Mouse (Mus musculus) activated CD4-positive, CD25-positive, alpha-beta regulatory T cell (primary cell): ENCODE measurements around the gene Trim43a. TPM values are rescaled to one million over a fixed set of nuclear protein-coding genes. Genes with fewer than 3 reads are reported as not detected.

ENCODE experiments used
- polyA plus RNA-seq, 2 experiments: library from polyadenylated mRNA; unstranded; fragments of 100-300 nt; shearing (Covaris generic); gene quantifications; one replicate each; pipeline ENCODE4 v1.2.1; 2017

Trim43a gene
- under 1 TPM in 1 of 2 experiments, not detected in 1; 0.33 TPM for polyA plus RNA-seq

GRCm38 (mm10) chr9:88580591-88580990 is at the start of gene Trim43a:
Gene Trim43a (plus strand): TSS chr9:88580891.

DNA sequence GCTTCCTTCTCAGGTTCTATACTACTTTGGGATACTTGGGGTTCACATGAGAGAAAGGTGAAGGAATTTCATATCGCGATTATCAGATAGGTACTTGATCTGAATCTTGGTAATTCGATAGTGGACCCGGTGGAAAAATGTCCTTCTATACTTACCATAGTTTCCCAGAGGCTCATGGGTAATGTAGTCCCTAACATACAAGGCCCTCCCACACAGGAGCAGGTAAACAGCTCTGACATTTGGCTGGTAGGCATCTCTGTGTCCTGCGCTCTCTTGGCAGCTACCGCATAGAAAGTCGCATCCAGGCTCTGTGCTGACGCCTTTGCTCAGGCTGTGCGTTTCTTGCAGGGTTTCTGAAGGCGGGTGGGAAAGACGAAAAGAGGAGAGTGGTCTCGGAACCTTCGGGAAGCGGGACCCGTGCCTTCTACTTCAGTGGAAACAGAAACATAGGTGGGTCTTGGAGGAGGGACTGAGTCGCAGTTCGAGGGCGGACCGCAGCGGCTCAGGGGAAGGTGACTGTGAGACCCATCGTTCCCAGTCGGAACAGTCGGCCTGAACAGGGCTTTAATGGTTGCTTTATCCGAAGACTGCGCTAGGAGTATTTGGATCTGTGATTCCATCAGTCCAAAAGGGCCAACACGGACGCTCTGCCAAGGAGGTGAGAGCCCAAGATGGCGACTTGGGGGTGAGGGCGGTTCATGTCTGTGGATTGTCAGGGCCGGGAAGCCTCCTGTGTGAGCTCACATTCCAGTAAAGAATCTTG is 32.7 kb upstream of the Trim43a start, which contains the start of gene Zfp949:
Gene Zfp949 (plus strand): TSS at position 170 of the 763 bp plus-strand sequence.

Other genes with a start within 250 kb of the Trim43a start
- 10 to 100 TPM; 35.7 to 74.5 TPM for gene Snx14, start 141.9 kb upstream of the Trim43a start, polyA plus RNA-seq
- 1 to 10 TPM in 1 of 2 experiments, under 1 TPM in 1; 0.97 to 1.7 TPM for gene Gm20537, start 124.3 kb upstream of the Trim43a start, polyA plus RNA-seq
- gene Syncrip, start 98.3 kb upstream of the Trim43a start, polyA plus RNA-seq, result 100 to 1,000 TPM in 1 of 2 experiments, 10 to 100 TPM in 1; 74.6 to 105 TPM
- gene Zfp949, start 32.9 kb upstream of the Trim43a start, polyA plus RNA-seq, result 10 to 100 TPM; 12.4 to 20.5 TPM
- 100 to 1,000 TPM; 103 to 106 TPM for gene Mthfsl, start 139.4 kb downstream of the Trim43a start, polyA plus RNA-seq
- gene Bcl2a1d, start 151.0 kb downstream of the Trim43a start, polyA plus RNA-seq, result 100 to 1,000 TPM in 1 of 2 experiments, 10 to 100 TPM in 1; 65.0 to 122 TPM